Mouse (Mus musculus) G1E (cell line): Measurements from ENCODE around the gene Ngdn.

ENCODE experiments used
- CTCF ChIP-seq: IDR thresholded peaks from 2 replicates; pipeline ENCODE4 v1.5.1; 2012; ENCODE audit warnings: low read depth, low read length, inconsistent platforms, mixed read lengths
- GATA2 ChIP-seq: IDR thresholded peaks from 2 replicates; pipeline ENCODE4 v1.6.1; 2012; ENCODE audit warnings: low read depth, low read length, inconsistent platforms, borderline replicate concordance

- TF ChIP-seq CTCF (no peak), GATA2 (no peak)
Measured at GRCm38 (mm10) chr14:55023011-55023410, 7.8 kb downstream of the Ngdn start.
